Mouse (Mus musculus) hindbrain, postnatal 0 days (tissue): Measurements from ENCODE around the gene Kcnj12. TPM values are rescaled to one million over a fixed set of nuclear protein-coding genes. Genes with fewer than 3 reads are reported as not detected.

Experiments
- ATAC-seq: fragments of 200-750 bp; cut with Nextera tagmentation; 2 replicates; pipeline ENCODE4 v1.8.0; 2017; ENCODE audit warnings: mild to moderate bottlenecking, moderate TSS enrichment, moderate library complexity
- DNase-seq: peaks from one replicate; pipeline ENCODE4 v3.0.0-alpha.2; 2015; ENCODE audit warnings: low spot score
- H3K27ac ChIP-seq: fragments of 300-500 bp; sonication (generic); 2 replicates; pipeline ENCODE4 v1.5.1; 2014; ENCODE audit warnings: mild to moderate bottlenecking
- H3K27me3 ChIP-seq: fragments of 300-500 bp; sonication (generic); 2 replicates; pipeline ENCODE4 v1.6.1; 2014; ENCODE audit warnings: low read length, mixed read lengths; ENCODE audit not compliant: insufficient read depth
- H3K36me3 ChIP-seq: fragments of 300-500 bp; sonication (generic); 2 replicates; pipeline ENCODE4 v1.6.1; 2014; ENCODE audit warnings: low read length, mixed read lengths; ENCODE audit not compliant: insufficient read depth
- H3K4me1 ChIP-seq: fragments of 300-500 bp; sonication (generic); 2 replicates; pipeline ENCODE4 v1.6.1; 2014; ENCODE audit warnings: antibody characterized with exemption, low read length, mixed read lengths; ENCODE audit not compliant: insufficient read depth
- H3K4me2 ChIP-seq: fragments of 300-500 bp; sonication (generic); 2 replicates; pipeline ENCODE4 v1.6.1; 2014; ENCODE audit warnings: low read depth, mild to moderate bottlenecking, low read length, moderate library complexity, mixed read lengths
- H3K4me3 ChIP-seq: fragments of 300-500 bp; sonication (generic); 2 replicates; pipeline ENCODE4 v1.5.1; 2014; ENCODE audit warnings: low read length
- H3K9ac ChIP-seq: fragments of 300-500 bp; sonication (generic); replicated peaks from 2 replicates; pipeline ENCODE4 v1.6.1; 2014; ENCODE audit warnings: mild to moderate bottlenecking, low read length, moderate library complexity, mixed read lengths
- H3K9me3 ChIP-seq: fragments of 300-500 bp; sonication (generic); 2 replicates; pipeline ENCODE4 v1.6.1; 2016; ENCODE audit warnings: low read length, mixed read lengths
- CTCF ChIP-seq: IDR thresholded peaks from 2 replicates; pipeline ENCODE4 v1.5.1; 2016; ENCODE audit warnings: antibody characterized with exemption, control low read depth, low read depth
- WGBS: fragments of 180-500 bp; shearing (Covaris S2); extraction: QIAGEN DNeasy Blood & Tissue Kit; methylation state at CpG from one replicate; pipeline ENCODE4 v1.1.7; 2014; 5-methylcytosine and 5-hydroxymethylcytosine counted together
- polyA plus RNA-seq: library from polyadenylated mRNA; unstranded; fragments of >200 nt; fragmentation: Nextera tagmentation; extraction: Ambion mirVana; gene quantifications from 2 replicates; pipeline ENCODE4 v1.2.1, GENCODE M21; 2015
- total RNA-seq: library from RNA; depleted of rRNA; stranded (reverse); fragments of >200 nt; gene quantifications from 2 replicates; pipeline ENCODE4 v1.2.3, GENCODE M21; 2014; rRNA removed

Kcnj12 gene
- total and polyA plus RNA-seq, 2 experiments from 2014 or later: 3.3 to 16.0 TPM

GRCm38 (mm10) chr11:61116226-61116625 is 93.9 kb downstream of the Kcnj12 start:
- no peak for TF ChIP-seq CTCF
- no peak overlapping the region for H3K9ac ChIP-seq
- no peak overlapping the region for H3K4me2 ChIP-seq
- peaks cover 2% of the 10 kb centered on the region; the same call in 1 of the 2 replicates for H3K9me3 ChIP-seq
- H3K4me1 ChIP-seq: no peaks in the 10 kb centered on the region
- no peaks in the 10 kb centered on the region for H3K36me3 ChIP-seq
- no peaks in the 10 kb centered on the region for H3K27me3 ChIP-seq
- no peak for ATAC-seq
- no peak for DNase-seq
- no peak overlapping the region for H3K4me3 ChIP-seq
- WGBS: 65% methylated on average over 8 of the region's 8 CpGs
- H3K27ac ChIP-seq: no peak overlapping the region

GRCm38 (mm10) chr11:61119996-61120583 is 97.7 kb downstream of the Kcnj12 start:
- TF ChIP-seq CTCF: no peak
- Histone ChIP-seq H3K36me3 (no peaks in the 10 kb centered on the region), H3K4me3 (no peak overlapping the region), H3K4me1 (no peaks in the 10 kb centered on the region), H3K27ac (no peak overlapping the region), H3K9me3 (peaks cover 2% of the 10 kb centered on the region; the same call in 1 of the 2 replicates), H3K9ac (no peak overlapping the region), H3K27me3 (no peaks in the 10 kb centered on the region), H3K4me2 (no peak overlapping the region)
- DNase-seq (no peak), ATAC-seq (no peak)
- 82% methylated on average over 3 of the region's 3 CpGs for WGBS

Other genes starting within 250 kb of the Kcnj12 start
- gene Top3a, start 245.2 kb upstream of the Kcnj12 start, total RNA-seq: 10.5 and 11.0 TPM in 2 replicates
- gene Top3a, start 245.2 kb upstream of the Kcnj12 start, polyA plus RNA-seq: 3.9 and 4.6 TPM in 2 replicates
- gene Smcr8, start 245.0 kb upstream of the Kcnj12 start, total RNA-seq: 14.6 and 15.2 TPM in 2 replicates
- gene Smcr8, start 245.0 kb upstream of the Kcnj12 start, polyA plus RNA-seq: 3.1 TPM in 2 replicates
- gene Shmt1, start 210.8 kb upstream of the Kcnj12 start, total RNA-seq: 11.9 and 14.4 TPM in 2 replicates
- gene Shmt1, start 210.8 kb upstream of the Kcnj12 start, polyA plus RNA-seq: 7.8 and 10.9 TPM in 2 replicates
- gene Dhrs7b, start 191.9 kb upstream of the Kcnj12 start, total RNA-seq: 29.8 and 30.7 TPM in 2 replicates
- gene Dhrs7b, start 191.9 kb upstream of the Kcnj12 start, polyA plus RNA-seq: 38.2 and 38.5 TPM in 2 replicates
- gene Tmem11, start 143.3 kb upstream of the Kcnj12 start, total RNA-seq: 34.6 and 72.0 TPM in 2 replicates
- 52.1 and 57.1 TPM in 2 replicates for gene Tmem11, start 143.3 kb upstream of the Kcnj12 start, polyA plus RNA-seq
- 36.8 and 38.7 TPM in 2 replicates for gene Natd1, start 107.8 kb upstream of the Kcnj12 start, total RNA-seq
- gene Natd1, start 107.8 kb upstream of the Kcnj12 start, polyA plus RNA-seq: 15.2 and 16.0 TPM in 2 replicates
- 15.0 and 22.2 TPM in 2 replicates for gene Map2k3, start 90.5 kb upstream of the Kcnj12 start, total RNA-seq
- 23.6 and 25.3 TPM in 2 replicates for gene Map2k3, start 90.5 kb upstream of the Kcnj12 start, polyA plus RNA-seq
- gene Tnfrsf13b, start 104.2 kb downstream of the Kcnj12 start, total RNA-seq: 2.7 and 7.0 TPM in 2 replicates
- 1.1 and 1.5 TPM in 2 replicates for gene Tnfrsf13b, start 104.2 kb downstream of the Kcnj12 start, polyA plus RNA-seq
- gene Usp22, start 152.5 kb downstream of the Kcnj12 start, total RNA-seq: 526 and 577 TPM in 2 replicates
- gene Usp22, start 152.5 kb downstream of the Kcnj12 start, polyA plus RNA-seq: 251 and 278 TPM in 2 replicates
- 0.63 and 0.93 TPM in 2 replicates for gene Aldh3a1, start 185.0 kb downstream of the Kcnj12 start, total RNA-seq
- 0.94 and 1.1 TPM in 2 replicates for gene Aldh3a1, start 185.0 kb downstream of the Kcnj12 start, polyA plus RNA-seq
- 37.9 and 40.4 TPM in 2 replicates for gene Aldh3a2, start 244.9 kb downstream of the Kcnj12 start, total RNA-seq
- 36.2 and 37.3 TPM in 2 replicates for gene Aldh3a2, start 244.9 kb downstream of the Kcnj12 start, polyA plus RNA-seq